Mouse (Mus musculus): Measurements from ENCODE around the gene Col16a1. TPM values are rescaled to one million over a fixed set of nuclear protein-coding genes. Genes with fewer than 3 reads are reported as not detected.

Gene Col16a1
- polyA plus RNA-seq, 1 experiment from 2014 or later: 26.6 TPM

GRCm38 (mm10) chr4:130085246-130085820 lies 37.7 kb downstream of the Col16a1 start:
- Histone ChIP-seq H3K36me3 (ENCODE audit: control insufficient read depth, insufficient read depth) (no peaks in the 10 kb centered on the region), H3K4me3 (ENCODE audit: low read length) (no peak overlapping the region), H3K27me3 (ENCODE audit: control insufficient read depth, insufficient read depth, low read length) (peaks cover 18% of the 10 kb centered on the region), H3K9me3 (replicated peaks; ENCODE audit: control insufficient read depth, low read length) (no peaks in the 10 kb centered on the region), H3K27ac (ENCODE audit: low read length) (no peak overlapping the region), H3K9ac (ENCODE audit: low read length) (no peak overlapping the region), H3K4me2 (ENCODE audit: low read depth, low read length) (no peak overlapping the region), H3K4me1 (ENCODE audit: control insufficient read depth, insufficient read depth, low read length) (peaks cover 12% of the 10 kb centered on the region)
- ATAC-seq (replicated peaks; ENCODE audit: extremely low read depth, insufficient read depth, low FRiP score): no peak
- 66% methylated on average over 12 of the region's 12 CpGs for WGBS

- no peaks in the 10 kb centered on the region for H3K36me3 ChIP-seq (ENCODE audit: control insufficient read depth, insufficient read depth)
- ATAC-seq (replicated peaks; ENCODE audit: extremely low read depth, insufficient read depth, low FRiP score): no peak
- no peak overlapping the region for H3K9ac ChIP-seq (ENCODE audit: low read length)
- 9% methylated on average over 7 of the region's 7 CpGs for WGBS
- H3K4me1 ChIP-seq (ENCODE audit: control insufficient read depth, insufficient read depth, low read length): peaks cover under 1% of the 10 kb centered on the region; the same call in 1 of the 2 replicates
- H3K4me2 ChIP-seq (ENCODE audit: low read depth, low read length): no peak overlapping the region
- no peak overlapping the region for H3K4me3 ChIP-seq (ENCODE audit: low read length)
- peaks cover 15% of the 10 kb centered on the region for H3K27me3 ChIP-seq (ENCODE audit: control insufficient read depth, insufficient read depth, low read length)
- no peak overlapping the region for H3K27ac ChIP-seq (ENCODE audit: low read length)
- no peaks in the 10 kb centered on the region for H3K9me3 ChIP-seq (replicated peaks; ENCODE audit: control insufficient read depth, low read length)
Observed at GRCm38 (mm10) chr4:130087293-130087692, 39.7 kb downstream of the Col16a1 start.

GRCm38 (mm10) chr4:130095137-130095536 lies 47.5 kb downstream of the Col16a1 start:
- peaks cover 12% of the 10 kb centered on the region; the same call in 1 of the 2 replicates for H3K27me3 ChIP-seq (ENCODE audit: control insufficient read depth, insufficient read depth, low read length)
- WGBS: 54% methylated on average over 3 of the region's 3 CpGs
- H3K27ac ChIP-seq (ENCODE audit: low read length): no peak overlapping the region
- no peaks in the 10 kb centered on the region for H3K4me1 ChIP-seq (ENCODE audit: control insufficient read depth, insufficient read depth, low read length)
- no peak overlapping the region for H3K4me3 ChIP-seq (ENCODE audit: low read length)
- no peaks in the 10 kb centered on the region for H3K36me3 ChIP-seq (ENCODE audit: control insufficient read depth, insufficient read depth)
- no peak overlapping the region for H3K9ac ChIP-seq (ENCODE audit: low read length)
- no peak for ATAC-seq (replicated peaks; ENCODE audit: extremely low read depth, insufficient read depth, low FRiP score)
- no peaks in the 10 kb centered on the region for H3K9me3 ChIP-seq (replicated peaks; ENCODE audit: control insufficient read depth, low read length)
- no peak overlapping the region for H3K4me2 ChIP-seq (ENCODE audit: low read depth, low read length)

DNA sequence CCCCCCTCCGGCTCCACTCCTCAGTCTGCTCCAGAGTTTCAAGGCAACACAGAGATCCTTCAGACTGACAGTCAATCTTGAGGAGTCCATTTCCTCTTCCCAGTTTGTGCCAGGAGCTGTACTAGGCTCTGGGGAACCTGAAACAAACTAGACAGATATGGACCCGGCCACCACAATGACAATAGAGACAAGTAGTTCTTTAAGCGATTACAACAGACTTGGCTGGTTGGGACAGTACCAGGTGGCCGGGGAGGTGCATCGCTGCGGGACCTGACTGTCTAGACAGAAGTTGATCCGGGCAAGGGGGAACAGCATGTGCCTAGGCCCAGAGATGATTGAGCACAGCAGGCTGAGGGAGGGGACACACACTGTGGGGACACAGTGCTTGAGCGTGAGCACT lies 53.5 kb downstream of the Col16a1 start:
- no peak overlapping the region for H3K27ac ChIP-seq (ENCODE audit: low read length)
- peaks cover 5% of the 10 kb centered on the region; the same call in 1 of the 2 replicates for H3K9me3 ChIP-seq (replicated peaks; ENCODE audit: control insufficient read depth, low read length)
- no peaks in the 10 kb centered on the region; the same call in 1 of the 2 replicates for H3K4me1 ChIP-seq (ENCODE audit: control insufficient read depth, insufficient read depth, low read length)
- H3K4me2 ChIP-seq (ENCODE audit: low read depth, low read length): no peak overlapping the region
- peaks cover 4% of the 10 kb centered on the region; the same call in 1 of the 2 replicates for H3K27me3 ChIP-seq (ENCODE audit: control insufficient read depth, insufficient read depth, low read length)
- no peak overlapping the region for H3K9ac ChIP-seq (ENCODE audit: low read length)
- 46% methylated on average over 8 of the region's 8 CpGs for WGBS
- no peak for ATAC-seq (replicated peaks; ENCODE audit: extremely low read depth, insufficient read depth, low FRiP score)
- H3K4me3 ChIP-seq (ENCODE audit: low read length): no peak overlapping the region
- no peaks in the 10 kb centered on the region for H3K36me3 ChIP-seq (ENCODE audit: control insufficient read depth, insufficient read depth)

GRCm38 (mm10) chr4:130102111-130102651 lies 54.5 kb downstream of the Col16a1 start, which contains the start of gene Pef1:
Gene Pef1 (plus strand): TSS chr4:130102558.
- Histone ChIP-seq H3K9me3 (replicated peaks; ENCODE audit: control insufficient read depth, low read length) (peaks cover 5% of the 10 kb centered on the region; the same call in 1 of the 2 replicates), H3K36me3 (ENCODE audit: control insufficient read depth, insufficient read depth) (no peaks in the 10 kb centered on the region), H3K9ac (ENCODE audit: low read length) (no peak within 1 kb of the TSS), H3K27me3 (ENCODE audit: control insufficient read depth, insufficient read depth, low read length) (peaks cover 4% of the 10 kb centered on the region; the same call in 1 of the 2 replicates), H3K4me2 (ENCODE audit: low read depth, low read length) (no peak within 1 kb of the TSS), H3K4me1 (ENCODE audit: control insufficient read depth, insufficient read depth, low read length) (no peaks in the 10 kb centered on the region; the same call in 1 of the 2 replicates), H3K4me3 (ENCODE audit: low read length) (no peak within 1 kb of the TSS), H3K27ac (ENCODE audit: low read length) (no peak within 1 kb of the TSS)
- no peak for ATAC-seq (replicated peaks; ENCODE audit: extremely low read depth, insufficient read depth, low FRiP score)
- 11% methylated on average over 6 of the region's 6 CpGs for WGBS

DNA sequence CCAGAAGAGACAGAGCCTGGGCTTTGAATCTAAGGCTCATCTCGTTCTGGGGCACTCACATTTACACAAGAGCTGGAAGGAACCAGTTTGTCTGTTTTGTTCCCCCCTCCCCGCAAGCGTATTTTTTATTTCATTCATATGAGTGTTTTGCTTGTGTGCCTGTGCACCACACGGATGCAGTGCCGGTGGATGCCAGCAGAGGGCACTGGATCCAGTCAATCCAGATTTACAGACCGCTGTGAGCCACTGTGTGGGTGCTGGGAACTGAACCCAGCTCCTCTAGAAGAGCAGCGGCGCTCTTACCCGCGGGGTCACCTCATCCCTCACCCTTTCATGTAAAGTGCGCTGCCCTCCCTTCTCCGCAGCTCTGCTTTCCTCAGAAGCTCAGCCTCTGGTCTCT lies 56.0 kb downstream of the Col16a1 start:
- no peak overlapping the region for H3K9ac ChIP-seq (ENCODE audit: low read length)
- H3K9me3 ChIP-seq (replicated peaks; ENCODE audit: control insufficient read depth, low read length): peaks cover 5% of the 10 kb centered on the region; the same call in 1 of the 2 replicates
- H3K27me3 ChIP-seq (ENCODE audit: control insufficient read depth, insufficient read depth, low read length): peaks cover 4% of the 10 kb centered on the region; the same call in 1 of the 2 replicates
- H3K4me3 ChIP-seq (ENCODE audit: low read length): no peak overlapping the region
- peaks cover 5% of the 10 kb centered on the region for H3K4me1 ChIP-seq (ENCODE audit: control insufficient read depth, insufficient read depth, low read length)
- WGBS: 77% methylated on average over 12 of the region's 12 CpGs
- H3K4me2 ChIP-seq (ENCODE audit: low read depth, low read length): no peak overlapping the region
- no peak for ATAC-seq (replicated peaks; ENCODE audit: extremely low read depth, insufficient read depth, low FRiP score)
- H3K36me3 ChIP-seq (ENCODE audit: control insufficient read depth, insufficient read depth): no peaks in the 10 kb centered on the region
- H3K27ac ChIP-seq (ENCODE audit: low read length): no peak overlapping the region

DNA sequence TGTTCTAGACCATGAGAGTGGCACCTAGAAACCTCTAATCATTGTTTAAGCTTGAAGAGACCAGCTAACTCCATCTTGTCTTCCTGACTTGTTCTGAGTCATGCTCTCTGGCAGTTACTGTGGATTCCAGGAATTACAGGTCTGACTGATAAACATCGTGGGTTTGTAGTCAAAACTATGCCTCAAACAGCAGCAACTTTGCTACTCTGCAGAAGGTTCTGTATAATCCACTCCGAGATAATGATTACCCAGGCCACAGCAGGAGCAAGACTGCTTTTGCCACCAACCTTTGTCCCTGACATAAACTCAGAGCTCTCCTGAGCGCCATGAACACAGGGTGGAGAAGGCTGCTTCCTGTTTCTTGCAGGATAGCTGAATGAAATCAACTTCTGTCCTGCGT lies 56.9 kb downstream of the Col16a1 start:
- peaks cover 7% of the 10 kb centered on the region for H3K4me1 ChIP-seq (ENCODE audit: control insufficient read depth, insufficient read depth, low read length)
- no peaks in the 10 kb centered on the region for H3K36me3 ChIP-seq (ENCODE audit: control insufficient read depth, insufficient read depth)
- 62% methylated on average over 4 of the region's 4 CpGs for WGBS
- H3K9ac ChIP-seq (ENCODE audit: low read length): no peak overlapping the region
- H3K27me3 ChIP-seq (ENCODE audit: control insufficient read depth, insufficient read depth, low read length): peaks cover 2% of the 10 kb centered on the region; the same call in 1 of the 2 replicates
- no peak overlapping the region for H3K4me3 ChIP-seq (ENCODE audit: low read length)
- no peak overlapping the region for H3K4me2 ChIP-seq (ENCODE audit: low read depth, low read length)
- H3K27ac ChIP-seq (ENCODE audit: low read length): no peak overlapping the region
- H3K9me3 ChIP-seq (replicated peaks; ENCODE audit: control insufficient read depth, low read length): peaks cover 5% of the 10 kb centered on the region; the same call in 1 of the 2 replicates
- ATAC-seq (replicated peaks; ENCODE audit: extremely low read depth, insufficient read depth, low FRiP score): no peak

DNA sequence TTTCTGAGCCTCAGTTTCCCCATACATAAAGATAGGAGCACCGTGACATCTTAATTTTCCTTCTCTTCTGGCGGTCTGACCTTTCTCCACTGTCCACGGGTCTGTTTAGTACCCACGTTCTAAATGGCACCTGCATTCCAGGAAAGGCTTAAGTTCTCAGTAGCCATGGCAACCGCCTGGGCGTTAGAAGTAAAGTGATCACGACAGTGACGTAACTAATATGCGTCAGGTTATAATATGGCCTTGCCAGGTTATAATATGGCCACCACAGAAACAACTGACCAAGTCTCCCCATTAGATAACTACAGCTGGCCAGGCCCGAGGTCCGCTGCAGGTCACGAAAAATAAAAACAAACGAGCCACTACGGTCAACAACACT lies 59.4 kb downstream of the Col16a1 start:
- peak; percentile 57; the same call in 1 of the 2 replicates for ATAC-seq (replicated peaks; ENCODE audit: extremely low read depth, insufficient read depth, low FRiP score)
- Histone ChIP-seq H3K4me3 (ENCODE audit: low read length) (peak overlapping the region; percentile 79), H3K27me3 (ENCODE audit: control insufficient read depth, insufficient read depth, low read length) (no peaks in the 10 kb centered on the region), H3K4me1 (ENCODE audit: control insufficient read depth, insufficient read depth, low read length) (peaks cover 7% of the 10 kb centered on the region), H3K9ac (ENCODE audit: low read length) (peak overlapping the region; percentile 75), H3K27ac (ENCODE audit: low read length) (peak overlapping the region; percentile 6; the same call in 1 of the 2 replicates), H3K9me3 (replicated peaks; ENCODE audit: control insufficient read depth, low read length) (peaks cover 5% of the 10 kb centered on the region; the same call in 1 of the 2 replicates), H3K4me2 (ENCODE audit: low read depth, low read length) (peak overlapping the region; percentile 60), H3K36me3 (ENCODE audit: control insufficient read depth, insufficient read depth) (no peaks in the 10 kb centered on the region)
- 15% methylated on average over 14 of the region's 14 CpGs for WGBS

GRCm38 (mm10) chr4:130107444-130108131 lies 59.9 kb downstream of the Col16a1 start:
- Histone ChIP-seq H3K27me3 (ENCODE audit: control insufficient read depth, insufficient read depth, low read length) (no peaks in the 10 kb centered on the region), H3K9me3 (replicated peaks; ENCODE audit: control insufficient read depth, low read length) (peaks cover 5% of the 10 kb centered on the region; the same call in 1 of the 2 replicates), H3K27ac (ENCODE audit: low read length) (peak overlapping the region; percentile 44), H3K4me3 (ENCODE audit: low read length) (peak overlapping the region; percentile 79), H3K4me1 (ENCODE audit: control insufficient read depth, insufficient read depth, low read length) (peaks cover 7% of the 10 kb centered on the region), H3K36me3 (ENCODE audit: control insufficient read depth, insufficient read depth) (no peaks in the 10 kb centered on the region), H3K9ac (ENCODE audit: low read length) (peak overlapping the region; percentile 75), H3K4me2 (ENCODE audit: low read depth, low read length) (peak overlapping the region; percentile 70)
- peak; percentile 96 for ATAC-seq (replicated peaks; ENCODE audit: extremely low read depth, insufficient read depth, low FRiP score)
- under 1% methylated on average over 39 of the region's 39 CpGs for WGBS
